Mouse (Mus musculus) midbrain, embryonic 14.5 days (tissue): ENCODE data around the gene Pkhd1. TPM values are rescaled to one million over a fixed set of nuclear protein-coding genes. Genes with fewer than 3 reads are reported as not detected.

Experiments
- ATAC-seq: fragments of 200-750 bp; cut with Nextera tagmentation; 2 replicates; pipeline ENCODE4 v1.8.0; 2017; ENCODE audit warnings: moderate number of reproducible peaks, moderate library complexity; ENCODE audit not compliant: low FRiP score, low TSS enrichment
- DNase-seq: peaks from one replicate; pipeline ENCODE4 v3.0.0-alpha.2; 2015
- H3K27ac ChIP-seq: fragments of 300-500 bp; sonication (generic); replicated peaks from 2 replicates; pipeline ENCODE4 v1.5.1; 2014; ENCODE audit warnings: mild to moderate bottlenecking, low read depth, low read length, moderate library complexity
- H3K27me3 ChIP-seq: fragments of 300-500 bp; sonication (generic); 2 replicates; pipeline ENCODE4 v1.6.1; 2014; ENCODE audit warnings: low read length, control low read depth, mixed read lengths; ENCODE audit not compliant: control insufficient read depth, insufficient read depth
- H3K36me3 ChIP-seq: fragments of 300-500 bp; sonication (generic); 2 replicates; pipeline ENCODE4 v1.6.1; 2014; ENCODE audit warnings: low read length, control low read depth; ENCODE audit not compliant: control insufficient read depth, insufficient read depth
- H3K4me1 ChIP-seq: fragments of 300-500 bp; sonication (generic); 2 replicates; pipeline ENCODE4 v1.6.1; 2014; ENCODE audit warnings: mild to moderate bottlenecking, antibody characterized with exemption, low read length, control low read depth; ENCODE audit not compliant: control insufficient read depth, insufficient read depth
- H3K4me2 ChIP-seq: fragments of 300-500 bp; sonication (generic); 2 replicates; pipeline ENCODE4 v1.6.1; 2014; ENCODE audit warnings: mild to moderate bottlenecking, low read length, moderate library complexity
- H3K4me3 ChIP-seq: fragments of 300-500 bp; sonication (generic); replicated peaks from 2 replicates; pipeline ENCODE4 v1.5.1; 2014; ENCODE audit warnings: low read depth, low read length
- H3K9ac ChIP-seq: fragments of 300-500 bp; sonication (generic); replicated peaks from 2 replicates; pipeline ENCODE4 v1.6.1; 2014; ENCODE audit warnings: mild to moderate bottlenecking, low read length, moderate library complexity
- H3K9me3 ChIP-seq: fragments of 300-500 bp; sonication (generic); 2 replicates; pipeline ENCODE4 v1.6.1; 2016; ENCODE audit warnings: low read length, control low read depth, mixed read lengths; ENCODE audit not compliant: control insufficient read depth
- WGBS: fragments of 180-500 bp; shearing (Covaris S2); extraction: QIAGEN DNeasy Blood & Tissue Kit; methylation state at CpG from one replicate; pipeline ENCODE4 v1.1.7; 2014; 5-methylcytosine and 5-hydroxymethylcytosine counted together
- polyA plus RNA-seq: library from polyadenylated mRNA; unstranded; fragments of >200 nt; fragmentation: Nextera tagmentation; extraction: Ambion mirVana; gene quantifications from 2 replicates; pipeline ENCODE4 v1.2.1, GENCODE M21; 2014

Pkhd1 gene
- polyA plus RNA-seq, 1 experiment from 2014 or later = 0.03 TPM

GRCm38 (mm10) chr1:20409411-20409967 lies 208.4 kb downstream of the Pkhd1 start:
- no peaks in the 10 kb centered on the region for H3K4me1 ChIP-seq
- H3K9ac ChIP-seq = no peak overlapping the region
- H3K4me3 ChIP-seq = no peak overlapping the region
- no peaks in the 10 kb centered on the region for H3K9me3 ChIP-seq
- no peak overlapping the region for H3K27ac ChIP-seq
- no peak for ATAC-seq
- 51% methylated on average over 5 of the region's 5 CpGs for WGBS
- no peaks in the 10 kb centered on the region for H3K27me3 ChIP-seq
- H3K36me3 ChIP-seq = no peaks in the 10 kb centered on the region
- no peak for DNase-seq
- no peak overlapping the region for H3K4me2 ChIP-seq

GRCm38 (mm10) chr1:20398319-20398718 lies 219.5 kb downstream of the Pkhd1 start:
- H3K4me2 ChIP-seq = no peak overlapping the region
- no peaks in the 10 kb centered on the region for H3K27me3 ChIP-seq
- DNase-seq (no peak), ATAC-seq (no peak)
- no peaks in the 10 kb centered on the region for H3K36me3 ChIP-seq
- H3K4me1 ChIP-seq = no peaks in the 10 kb centered on the region
- H3K9ac ChIP-seq = no peak overlapping the region
- no peaks in the 10 kb centered on the region for H3K9me3 ChIP-seq
- no peak overlapping the region for H3K4me3 ChIP-seq
- no peak overlapping the region for H3K27ac ChIP-seq
- WGBS = 78% methylated on average over 4 of the region's 4 CpGs

GRCm38 (mm10) chr1:20364437-20364836 lies 253.4 kb downstream of the Pkhd1 start:
- Histone ChIP-seq H3K9me3 (no peaks in the 10 kb centered on the region), H3K27ac (no peak overlapping the region), H3K4me2 (no peak overlapping the region), H3K4me1 (no peaks in the 10 kb centered on the region), H3K4me3 (no peak overlapping the region), H3K36me3 (no peaks in the 10 kb centered on the region), H3K9ac (no peak overlapping the region), H3K27me3 (no peaks in the 10 kb centered on the region)
- DNase-seq (no peak), ATAC-seq (no peak)
- 94% methylated on average over 1 of the region's 1 CpGs for WGBS

GRCm38 (mm10) chr1:20344651-20345050 lies 273.2 kb downstream of the Pkhd1 start:
- 32% methylated on average over 3 of the region's 3 CpGs for WGBS
- no peak overlapping the region for H3K27ac ChIP-seq
- DNase-seq (peak; percentile 54), ATAC-seq (no peak)
- no peaks in the 10 kb centered on the region for H3K9me3 ChIP-seq
- H3K4me2 ChIP-seq = no peak overlapping the region
- no peak overlapping the region for H3K9ac ChIP-seq
- no peak overlapping the region for H3K4me3 ChIP-seq
- H3K27me3 ChIP-seq = no peaks in the 10 kb centered on the region
- no peaks in the 10 kb centered on the region for H3K36me3 ChIP-seq
- 0 out of 2 replicates have a peak, but pooled peaks cover 3% of the 10 kb centered on the region for H3K4me1 ChIP-seq

- H3K9me3 ChIP-seq = no peaks in the 10 kb centered on the region
- no peak overlapping the region for H3K4me2 ChIP-seq
- H3K36me3 ChIP-seq = no peaks in the 10 kb centered on the region
- 6% methylated on average over 2 of the region's 2 CpGs for WGBS
- no peak overlapping the region for H3K9ac ChIP-seq
- ATAC-seq (peak; percentile 55; the same call in 1 of the 2 replicates), DNase-seq (peak; percentile 90)
- H3K4me3 ChIP-seq = no peak overlapping the region
- no peak overlapping the region for H3K27ac ChIP-seq
- H3K4me1 ChIP-seq = no peaks in the 10 kb centered on the region
- H3K27me3 ChIP-seq = peaks cover 20% of the 10 kb centered on the region; the same call in 1 of the 2 replicates
These were observed 306.4 kb downstream of the Pkhd1 start for GRCm38 (mm10) chr1:20311485-20311884.

GRCm38 (mm10) chr1:20310925-20311324 lies 306.9 kb downstream of the Pkhd1 start:
- Histone ChIP-seq H3K4me3 (no peak overlapping the region), H3K36me3 (no peaks in the 10 kb centered on the region), H3K9ac (no peak overlapping the region), H3K27ac (no peak overlapping the region), H3K9me3 (no peaks in the 10 kb centered on the region), H3K4me2 (no peak overlapping the region), H3K27me3 (peaks cover 20% of the 10 kb centered on the region; the same call in 1 of the 2 replicates), H3K4me1 (no peaks in the 10 kb centered on the region)
- 69% methylated on average over 6 of the region's 6 CpGs for WGBS
- DNase-seq (no peak), ATAC-seq (no peak)

- WGBS = 41% methylated on average over 3 of the region's 3 CpGs
These were observed 311.7 kb downstream of the Pkhd1 start for GRCm38 (mm10) chr1:20306116-20306515.

GRCm38 (mm10) chr1:20302943-20303578 lies 314.8 kb downstream of the Pkhd1 start:
- DNase-seq = peak; percentile 83
- Histone ChIP-seq H3K4me2 (no peak overlapping the region), H3K36me3 (no peaks in the 10 kb centered on the region), H3K27me3 (peaks cover 16% of the 10 kb centered on the region), H3K9me3 (no peaks in the 10 kb centered on the region), H3K27ac (peak overlapping the region; percentile 37; the same call in 1 of the 2 replicates), H3K4me1 (peaks cover 10% of the 10 kb centered on the region; the same call in 1 of the 2 replicates), H3K4me3 (no peak overlapping the region), H3K9ac (no peak overlapping the region)
- peak; percentile 89 for ATAC-seq
- WGBS = 8% methylated on average over 6 of the region's 6 CpGs

More at GRCm38 (mm10) chr1:20306116-20306515, 311.7 kb downstream of the Pkhd1 start:
- DNase-seq = peak; percentile 55
- Histone ChIP-seq H3K27ac (no peak overlapping the region), H3K4me1 (peaks cover 10% of the 10 kb centered on the region; the same call in 1 of the 2 replicates), H3K4me2 (no peak overlapping the region), H3K9me3 (no peaks in the 10 kb centered on the region), H3K36me3 (no peaks in the 10 kb centered on the region), H3K9ac (no peak overlapping the region), H3K4me3 (no peak overlapping the region), H3K27me3 (peaks cover 26% of the 10 kb centered on the region)
- no peak for ATAC-seq
